Mouse (Mus musculus) spleen, adult 2 months (tissue): ENCODE measurements around the gene Aqr.

Experiments
- CTCF ChIP-seq: fragments of 200-500 bp; IDR thresholded peaks from 2 replicates; pipeline ENCODE4 v1.5.1; 2011; ENCODE audit warnings: mild to moderate bottlenecking, inconsistent platforms; ENCODE audit not compliant: insufficient read depth, insufficient read length, insufficient replicate concordance; ENCODE audit errors: extremely low read depth
- POLR2A ChIP-seq: fragments of 200-500 bp; IDR thresholded peaks from 2 replicates; pipeline ENCODE4 v1.6.1; 2011; ENCODE audit warnings: low read depth, low read length, inconsistent platforms

- TF ChIP-seq CTCF (no peak), POLR2A (no peak)
These were observed 9.6 kb upstream of the Aqr start for GRCm38 (mm10) chr2:114196421-114196820.
